Mouse (Mus musculus): ENCODE measurements at regions not wholly inside any gene's neighbourhood (a gene's known extent, or its start where the extent isn't known, plus 50 kb on each side); places are given as distances from the start of the nearest gene placed in this dataset.
A peak's percentile ranks its signal among the peaks of the same experiment; 100 is the strongest.

- Histone ChIP-seq H3K9me3 (no peaks in the 10 kb centered on the region), H3K36me3 (no peaks in the 10 kb centered on the region), H3K9ac (no peak overlapping the region), H3K27me3 (no peaks in the 10 kb centered on the region), H3K4me3 (no peak overlapping the region), H3K4me2 (no peak overlapping the region), H3K4me1 (no peaks in the 10 kb centered on the region), H3K27ac (no peak overlapping the region)
- 74% methylated on average over 3 of the region's 3 CpGs for WGBS
- ATAC-seq (ENCODE audit: borderline replicate concordance, extremely low read depth, low FRiP score, low TSS enrichment), result no peak
Measured at GRCm38 (mm10) chr11:64805567-64805966, 173.3 kb upstream of the Elac2 start.

- Histone ChIP-seq H3K27me3 (no peaks in the 10 kb centered on the region), H3K4me1 (no peaks in the 10 kb centered on the region), H3K9me3 (no peaks in the 10 kb centered on the region), H3K27ac (no peak overlapping the region), H3K4me3 (no peak overlapping the region), H3K36me3 (no peaks in the 10 kb centered on the region), H3K9ac (no peak overlapping the region), H3K4me2 (no peak overlapping the region)
- WGBS, result 49% methylated on average over 6 of the region's 6 CpGs
- no peak for ATAC-seq (ENCODE audit: borderline replicate concordance, extremely low read depth, low FRiP score, low TSS enrichment)
Measured at GRCm38 (mm10) chr11:64812408-64812807, 166.4 kb upstream of the Elac2 start.

- Histone ChIP-seq H3K27ac (no peak overlapping the region), H3K4me1 (no peaks in the 10 kb centered on the region), H3K9ac (no peak overlapping the region), H3K36me3 (no peaks in the 10 kb centered on the region), H3K4me3 (no peak overlapping the region), H3K27me3 (no peaks in the 10 kb centered on the region), H3K4me2 (no peak overlapping the region), H3K9me3 (no peaks in the 10 kb centered on the region)
- no peak for ATAC-seq (ENCODE audit: borderline replicate concordance, extremely low read depth, low FRiP score, low TSS enrichment)
- 48% methylated on average over 5 of the region's 5 CpGs for WGBS
Measured at GRCm38 (mm10) chr11:64829429-64829828, 149.4 kb upstream of the Elac2 start.

GRCm38 (mm10) chr11:64832453-64832852 lies 146.4 kb upstream of the Elac2 start:
- Histone ChIP-seq H3K4me1 (no peaks in the 10 kb centered on the region), H3K9ac (no peak overlapping the region), H3K4me3 (no peak overlapping the region), H3K36me3 (no peaks in the 10 kb centered on the region), H3K27me3 (no peaks in the 10 kb centered on the region), H3K4me2 (no peak overlapping the region), H3K27ac (no peak overlapping the region), H3K9me3 (no peaks in the 10 kb centered on the region)
- ATAC-seq (ENCODE audit: borderline replicate concordance, extremely low read depth, low FRiP score, low TSS enrichment), result no peak
- WGBS, result 71% methylated on average over 5 of the region's 5 CpGs

GRCm38 (mm10) chr11:64833786-64834185 lies 145.1 kb upstream of the Elac2 start:
- H3K4me3 ChIP-seq, result no peak overlapping the region
- H3K27me3 ChIP-seq, result no peaks in the 10 kb centered on the region
- no peaks in the 10 kb centered on the region for H3K9me3 ChIP-seq
- no peaks in the 10 kb centered on the region for H3K4me1 ChIP-seq
- H3K4me2 ChIP-seq, result no peak overlapping the region
- no peak overlapping the region for H3K9ac ChIP-seq
- no peak for ATAC-seq (ENCODE audit: borderline replicate concordance, extremely low read depth, low FRiP score, low TSS enrichment)
- 57% methylated on average over 3 of the region's 3 CpGs for WGBS
- H3K27ac ChIP-seq, result no peak overlapping the region
- no peaks in the 10 kb centered on the region for H3K36me3 ChIP-seq

- H3K9ac ChIP-seq, result no peak overlapping the region
- H3K4me3 ChIP-seq, result no peak overlapping the region
- no peaks in the 10 kb centered on the region for H3K36me3 ChIP-seq
- 62% methylated on average over 8 of the region's 8 CpGs for WGBS
- no peak for ATAC-seq (ENCODE audit: borderline replicate concordance, extremely low read depth, low FRiP score, low TSS enrichment)
- no peak overlapping the region for H3K27ac ChIP-seq
- no peaks in the 10 kb centered on the region for H3K27me3 ChIP-seq
- no peaks in the 10 kb centered on the region for H3K9me3 ChIP-seq
- no peak overlapping the region for H3K4me2 ChIP-seq
- no peaks in the 10 kb centered on the region for H3K4me1 ChIP-seq
Measured at GRCm38 (mm10) chr11:64836771-64837170, 142.1 kb upstream of the Elac2 start.

GRCm38 (mm10) chr11:64841092-64841491 lies 137.7 kb upstream of the Elac2 start:
- H3K9me3 ChIP-seq, result no peaks in the 10 kb centered on the region
- no peak overlapping the region for H3K9ac ChIP-seq
- ATAC-seq (ENCODE audit: borderline replicate concordance, extremely low read depth, low FRiP score, low TSS enrichment), result no peak; the same call in 1 of the 2 replicates
- H3K27me3 ChIP-seq, result no peaks in the 10 kb centered on the region
- no peak overlapping the region for H3K27ac ChIP-seq
- no peaks in the 10 kb centered on the region for H3K36me3 ChIP-seq
- no peak overlapping the region for H3K4me3 ChIP-seq
- 85% methylated on average over 2 of the region's 2 CpGs for WGBS
- H3K4me1 ChIP-seq, result 0 out of 2 replicates have a peak, but pooled peaks cover 6% of the 10 kb centered on the region
- H3K4me2 ChIP-seq, result no peak overlapping the region

- Histone ChIP-seq H3K9ac (no peak overlapping the region), H3K36me3 (no peaks in the 10 kb centered on the region), H3K4me2 (peak overlapping the region; percentile 37), H3K4me3 (no peak overlapping the region), H3K27me3 (no peaks in the 10 kb centered on the region), H3K9me3 (no peaks in the 10 kb centered on the region), H3K4me1 (0 out of 2 replicates have a peak, but pooled peaks cover 6% of the 10 kb centered on the region), H3K27ac (peak overlapping the region; percentile 76)
- 15% methylated on average over 18 of the region's 18 CpGs for WGBS
- peak; percentile 49; the same call in 1 of the 2 replicates for ATAC-seq (ENCODE audit: borderline replicate concordance, extremely low read depth, low FRiP score, low TSS enrichment)
Measured at GRCm38 (mm10) chr11:64842775-64843530, 135.9 kb upstream of the Elac2 start.

- Histone ChIP-seq H3K27ac (no peak overlapping the region; the same call in 1 of the 2 replicates), H3K36me3 (no peaks in the 10 kb centered on the region), H3K9ac (no peak overlapping the region), H3K4me2 (no peak overlapping the region), H3K4me1 (0 out of 2 replicates have a peak, but pooled peaks cover 6% of the 10 kb centered on the region), H3K27me3 (no peaks in the 10 kb centered on the region), H3K4me3 (no peak overlapping the region), H3K9me3 (no peaks in the 10 kb centered on the region)
- 72% methylated on average over 7 of the region's 7 CpGs for WGBS
- ATAC-seq (ENCODE audit: borderline replicate concordance, extremely low read depth, low FRiP score, low TSS enrichment), result no peak
Measured at GRCm38 (mm10) chr11:64846577-64847147, 132.2 kb upstream of the Elac2 start.

GRCm38 (mm10) chr11:64859636-64860035 lies 119.2 kb upstream of the Elac2 start:
- no peak overlapping the region for H3K4me2 ChIP-seq
- WGBS, result 34% methylated on average over 3 of the region's 3 CpGs
- H3K9ac ChIP-seq, result no peak overlapping the region
- H3K27me3 ChIP-seq, result no peaks in the 10 kb centered on the region
- no peak for ATAC-seq (ENCODE audit: borderline replicate concordance, extremely low read depth, low FRiP score, low TSS enrichment)
- H3K4me3 ChIP-seq, result no peak overlapping the region
- no peak overlapping the region for H3K27ac ChIP-seq
- H3K36me3 ChIP-seq, result no peaks in the 10 kb centered on the region
- H3K4me1 ChIP-seq, result no peaks in the 10 kb centered on the region
- no peaks in the 10 kb centered on the region for H3K9me3 ChIP-seq

GRCm38 (mm10) chr11:64880674-64881073 lies 98.2 kb upstream of the Elac2 start:
- ATAC-seq (ENCODE audit: borderline replicate concordance, extremely low read depth, low FRiP score, low TSS enrichment), result no peak
- Histone ChIP-seq H3K4me1 (no peaks in the 10 kb centered on the region), H3K36me3 (no peaks in the 10 kb centered on the region), H3K9me3 (no peaks in the 10 kb centered on the region), H3K27ac (no peak overlapping the region), H3K4me3 (no peak overlapping the region), H3K27me3 (no peaks in the 10 kb centered on the region), H3K9ac (no peak overlapping the region), H3K4me2 (no peak overlapping the region)
- 26% methylated on average over 8 of the region's 8 CpGs for WGBS

GRCm38 (mm10) chr11:64884518-64884917 lies 94.3 kb upstream of the Elac2 start:
- Histone ChIP-seq H3K9ac (no peak overlapping the region), H3K27ac (no peak overlapping the region), H3K27me3 (no peaks in the 10 kb centered on the region; the same call in 1 of the 2 replicates), H3K4me1 (no peaks in the 10 kb centered on the region), H3K4me2 (no peak overlapping the region), H3K4me3 (no peak overlapping the region), H3K36me3 (no peaks in the 10 kb centered on the region), H3K9me3 (no peaks in the 10 kb centered on the region)
- no peak for ATAC-seq (ENCODE audit: borderline replicate concordance, extremely low read depth, low FRiP score, low TSS enrichment)
- WGBS, result 38% methylated on average over 2 of the region's 2 CpGs
